Mouse (Mus musculus): ENCODE measurements around the gene Hsd3b7.
A peak's percentile ranks its signal among the peaks of the same experiment; 100 is the strongest.
"Not testable (repeated sequence)": the region's sequence is repeated elsewhere in the genome, so short reads cannot be mapped to it uniquely, and the experiment has no call there.

Gene Hsd3b7

DNA sequence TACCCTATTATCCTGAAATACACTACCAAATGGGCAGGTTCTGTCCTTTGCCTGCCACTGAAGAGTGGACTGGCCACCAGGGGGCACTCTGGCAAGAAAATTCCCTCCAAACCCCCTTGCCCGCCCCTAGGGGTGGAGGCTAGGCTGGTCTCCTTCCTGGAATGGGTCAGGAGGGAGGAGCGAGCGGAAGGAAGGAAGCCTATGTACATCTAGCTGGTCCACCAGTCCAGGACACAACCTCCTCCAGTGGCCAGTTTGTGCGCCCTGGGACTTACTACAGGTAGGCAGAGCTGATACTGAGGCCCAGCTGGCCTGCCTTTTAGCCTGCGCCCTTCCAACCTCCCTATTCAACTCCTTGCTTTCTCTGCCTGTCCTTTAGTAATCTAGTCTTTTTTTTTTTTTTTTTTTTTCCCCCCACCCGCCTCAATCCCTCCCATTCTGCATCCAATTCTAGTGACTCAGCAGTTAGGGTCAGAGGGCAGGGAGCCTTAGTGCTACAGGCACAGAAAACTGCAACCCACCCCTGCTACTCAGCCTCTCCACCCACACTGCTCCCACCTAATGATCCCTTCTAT, at the start of gene Hsd3b7:
Gene Hsd3b7, plus strand, starts transcription at position 170 of the 575 bp plus-strand sequence.
- DNase-seq: peak; percentile 95

DNA sequence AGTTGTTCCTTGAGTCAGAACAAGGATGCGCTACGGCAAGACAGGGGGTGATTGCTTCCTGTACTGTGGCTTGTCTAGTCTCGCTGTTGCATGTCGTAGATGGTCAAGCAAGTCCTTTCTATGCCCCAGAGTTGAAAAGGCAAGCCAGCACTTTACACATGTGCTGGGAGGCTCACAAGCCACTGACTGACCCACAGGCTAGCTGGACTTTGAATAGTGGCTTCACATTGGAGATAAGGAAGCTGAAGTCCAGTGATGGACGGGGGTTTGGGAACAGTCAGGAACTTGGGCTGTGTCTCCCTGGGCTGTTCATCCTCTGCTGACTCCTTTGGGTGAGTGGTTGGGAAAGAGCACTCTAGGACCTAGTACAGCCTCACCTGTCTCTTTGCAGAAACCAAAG, 48.8 kb upstream of the Hsd3b7 start:
- DNase-seq: no peak

DNA sequence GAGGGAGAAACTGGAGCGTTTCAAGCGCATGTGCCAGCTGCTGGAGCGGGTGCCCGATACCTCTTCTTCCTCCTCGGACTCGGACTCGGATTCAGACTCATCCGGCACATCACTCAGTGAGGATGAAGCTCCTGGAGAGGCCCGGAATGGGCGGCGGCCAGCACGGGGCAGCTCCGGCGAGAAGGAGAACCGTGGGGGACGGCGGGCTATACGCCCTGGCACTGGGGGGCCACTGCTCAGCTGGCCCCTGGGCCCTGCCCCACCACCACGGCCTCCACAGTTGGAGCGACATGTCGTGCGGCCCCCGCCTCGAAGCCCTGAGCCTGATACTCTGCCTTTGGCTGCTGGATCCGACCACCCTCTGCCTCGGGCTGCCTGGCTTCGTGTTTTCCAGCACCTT, 48.3 kb upstream of the Hsd3b7 start:
- DNase-seq: no peak

DNA sequence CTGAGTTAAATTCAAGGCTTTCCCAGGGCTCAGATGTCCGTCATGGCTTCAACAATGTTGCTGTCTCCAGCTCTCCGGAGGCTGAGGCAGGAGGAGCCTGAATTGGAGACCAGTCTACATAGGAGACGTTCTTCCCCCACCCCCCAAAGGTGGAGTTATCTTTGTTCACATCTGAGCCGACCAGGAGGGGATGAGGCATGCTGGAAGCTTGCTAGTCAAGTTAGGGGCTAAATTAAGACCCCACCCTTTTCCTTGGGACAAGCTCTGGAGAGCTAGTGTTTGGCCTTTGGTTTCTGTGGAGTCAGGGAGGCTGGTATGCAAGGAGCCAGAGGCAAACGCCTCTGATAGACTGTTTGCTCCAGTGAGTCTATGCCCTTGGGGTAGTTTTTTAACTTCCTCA, 47.2 kb upstream of the Hsd3b7 start:
- no peak for DNase-seq

DNA sequence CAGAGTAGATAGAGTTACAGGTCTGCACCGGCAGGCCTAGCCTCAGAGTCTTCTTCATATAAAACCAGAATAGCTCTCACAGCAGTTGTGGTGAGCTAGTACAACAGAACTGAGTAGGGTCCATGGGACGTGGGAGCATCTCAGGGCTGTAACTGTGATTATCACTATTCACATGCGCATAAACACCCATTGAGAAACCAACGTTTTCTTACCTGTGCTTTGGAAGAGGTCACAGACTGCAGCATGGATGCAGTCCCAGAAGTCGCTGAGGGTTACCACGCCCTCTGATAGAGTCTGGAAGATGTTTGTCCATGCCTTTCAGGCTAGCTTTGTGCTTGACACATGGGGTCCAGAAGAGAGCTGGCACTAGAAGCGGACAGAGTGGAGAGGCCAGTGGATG, 46.7 kb upstream of the Hsd3b7 start:
- no peak for DNase-seq

DNA sequence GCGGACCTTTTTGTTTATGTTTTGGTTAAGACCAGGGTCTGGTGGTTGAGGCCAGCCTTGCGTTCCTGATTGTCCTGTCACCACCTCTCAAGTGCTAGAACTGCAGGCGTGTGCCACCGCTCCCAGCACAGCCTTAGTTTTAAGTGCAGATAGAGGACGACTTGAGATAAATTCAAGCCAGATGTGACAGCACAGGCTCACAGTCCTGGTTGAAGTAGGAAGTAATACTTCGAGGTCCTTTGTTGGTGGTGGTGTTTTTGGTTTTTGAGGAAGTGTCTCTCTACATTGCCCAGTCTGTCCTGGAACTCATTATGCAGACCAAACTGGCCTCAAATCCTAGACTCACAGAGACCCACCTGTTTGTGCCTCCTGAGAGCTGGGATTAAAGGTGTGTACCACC, 40.7 kb upstream of the Hsd3b7 start:
- no peak for DNase-seq

DNA sequence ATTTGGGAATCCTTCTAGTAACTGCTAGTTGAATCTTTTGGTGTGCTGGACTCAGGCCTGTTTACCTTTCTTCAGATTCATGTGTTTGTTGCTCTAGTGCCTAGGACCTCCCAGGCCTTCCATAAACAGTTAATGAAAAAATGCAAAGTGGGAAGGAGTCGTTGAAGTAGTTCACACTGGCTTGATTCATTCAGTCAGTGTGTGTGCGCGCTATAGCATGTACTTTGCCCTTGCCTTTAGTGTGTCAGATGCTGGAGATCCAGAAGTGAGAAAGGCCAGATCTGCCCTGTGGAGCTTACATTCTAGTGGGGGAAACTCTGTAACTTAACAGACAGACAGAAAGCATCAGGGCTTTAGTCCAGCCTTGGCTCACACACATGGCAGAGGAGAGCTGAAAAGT, 39.9 kb upstream of the Hsd3b7 start:
- DNase-seq: no peak

DNA sequence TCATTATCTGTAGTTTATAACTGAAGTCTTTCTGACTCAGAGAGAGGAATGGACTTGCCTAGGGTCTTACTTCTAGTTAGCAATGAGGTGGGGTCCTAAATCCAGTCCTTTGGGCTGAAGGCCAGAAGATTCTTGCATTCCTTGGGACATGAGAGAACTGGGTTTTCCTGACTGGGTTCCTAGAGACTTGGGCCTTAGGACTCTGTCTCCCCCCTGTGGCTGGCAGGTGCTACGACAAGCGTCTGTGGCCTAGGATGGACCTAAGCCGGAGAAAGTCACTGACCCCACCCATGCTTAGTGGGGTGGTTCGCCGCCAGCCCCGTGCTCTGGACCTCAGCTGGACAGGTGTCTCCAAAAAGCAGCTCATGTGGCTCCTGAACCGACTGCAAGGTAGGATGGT, 39.4 kb upstream of the Hsd3b7 start:
- peak; percentile 74 for DNase-seq

DNA sequence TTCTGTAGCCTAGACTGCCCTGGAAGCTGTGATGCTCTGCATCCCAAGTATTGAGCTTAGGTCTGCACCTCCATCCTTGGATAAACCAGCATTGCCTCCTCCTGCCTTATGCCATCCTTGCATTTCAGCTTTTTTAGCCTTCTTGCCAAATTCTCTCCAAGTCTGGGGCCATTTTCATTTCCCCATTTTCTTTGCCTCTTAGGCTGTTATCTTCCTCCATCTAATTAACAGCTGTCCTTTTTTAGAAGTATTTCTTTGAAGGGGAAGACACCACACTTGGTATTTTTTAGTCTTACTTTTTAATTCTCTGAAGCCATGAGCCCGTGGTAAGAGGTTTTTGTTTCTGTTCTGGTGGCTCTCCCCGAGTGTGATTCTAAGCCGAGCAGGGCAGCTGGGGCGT, 36.8 kb upstream of the Hsd3b7 start:
- no peak for DNase-seq

DNA sequence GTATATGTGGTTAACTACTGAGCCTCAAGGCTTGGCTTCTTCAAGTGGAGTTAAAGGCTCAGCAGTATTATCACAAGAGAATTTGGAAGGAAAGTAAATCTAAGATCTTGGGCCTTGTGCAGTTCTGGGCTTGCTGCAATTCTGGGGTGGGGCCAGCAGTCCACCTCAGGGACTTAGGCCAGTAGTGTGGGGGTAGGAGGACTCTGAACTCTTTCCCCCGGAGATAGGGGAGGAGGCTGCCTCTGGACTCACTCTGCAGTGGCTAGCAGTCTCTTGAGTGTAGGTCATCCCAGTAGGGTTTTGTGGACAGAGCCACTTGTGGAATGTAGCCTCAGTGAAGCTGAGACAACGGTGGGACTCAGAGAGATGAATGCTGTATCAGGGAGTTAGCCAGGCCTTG, 34.6 kb upstream of the Hsd3b7 start:
- DNase-seq: peak; percentile 22

DNA sequence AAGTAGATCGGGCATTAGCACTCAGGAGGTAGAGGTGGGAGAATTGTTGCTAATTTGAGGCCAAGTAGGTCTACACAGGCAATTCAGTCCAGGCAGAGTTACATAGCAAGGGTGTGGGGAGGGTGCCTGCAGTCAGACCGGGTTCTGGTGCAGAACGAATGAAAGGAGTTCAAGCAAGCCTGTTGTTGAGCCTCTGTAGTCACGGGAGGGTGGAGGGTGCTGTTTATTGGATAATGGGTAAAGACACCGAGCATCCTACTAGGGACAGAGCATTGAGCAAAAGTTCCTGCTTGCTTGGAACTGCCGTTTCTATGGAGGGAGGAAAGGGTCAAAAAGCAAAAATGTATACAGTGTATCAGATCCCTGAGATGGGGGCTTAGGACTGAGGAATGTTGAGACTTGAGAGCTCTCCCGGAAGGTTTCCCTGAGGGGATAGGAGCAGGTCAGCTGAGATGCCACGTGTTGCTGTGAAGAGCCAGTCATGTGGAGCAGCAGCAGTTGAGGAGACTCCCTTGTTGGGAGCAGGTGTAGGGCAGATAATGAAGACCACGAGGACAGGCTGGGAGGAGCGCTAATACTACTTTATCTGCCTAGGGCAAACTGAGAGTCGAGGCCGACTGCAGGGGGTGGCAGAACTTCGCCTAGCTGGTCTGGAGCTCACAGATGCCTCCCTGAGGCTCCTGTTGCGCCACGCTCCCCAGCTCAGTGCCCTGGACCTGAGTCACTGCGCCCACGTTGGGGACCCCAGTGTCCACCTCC, 33.4 kb upstream of the Hsd3b7 start:
- DNase-seq: no peak

DNA sequence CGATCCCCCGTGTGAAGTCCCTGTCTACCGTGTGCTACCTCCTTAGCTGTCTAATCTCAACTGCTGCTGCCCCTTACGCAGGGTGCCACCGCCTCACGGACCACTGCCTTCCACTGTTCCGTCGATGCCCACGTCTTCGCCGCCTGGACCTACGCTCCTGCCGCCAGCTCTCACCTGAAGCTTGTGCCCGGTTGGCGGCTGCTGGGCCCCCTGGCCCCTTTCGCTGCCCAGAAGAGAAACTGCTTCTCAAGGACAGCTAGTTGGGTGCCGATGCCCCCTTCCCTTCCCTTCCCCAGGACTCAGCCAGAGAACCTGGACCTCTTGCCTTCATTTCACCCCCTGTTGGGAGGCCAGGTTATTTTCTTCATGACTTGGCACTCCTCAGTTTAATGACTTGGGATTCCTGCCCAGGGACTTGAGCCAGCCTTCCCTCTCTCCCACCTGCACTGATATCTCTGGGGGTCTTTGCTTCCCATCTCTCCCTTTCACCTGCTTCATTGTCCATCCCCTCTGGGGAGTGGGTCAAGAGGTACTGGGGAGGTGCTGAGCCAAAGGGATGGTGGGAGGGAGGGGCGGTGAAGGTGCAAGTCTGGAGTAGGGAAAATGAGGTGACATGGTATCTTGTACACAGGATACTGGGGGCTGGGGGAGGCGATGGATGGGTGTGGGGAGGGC, 32.6 kb upstream of the Hsd3b7 start:
- DNase-seq: no peak

DNA sequence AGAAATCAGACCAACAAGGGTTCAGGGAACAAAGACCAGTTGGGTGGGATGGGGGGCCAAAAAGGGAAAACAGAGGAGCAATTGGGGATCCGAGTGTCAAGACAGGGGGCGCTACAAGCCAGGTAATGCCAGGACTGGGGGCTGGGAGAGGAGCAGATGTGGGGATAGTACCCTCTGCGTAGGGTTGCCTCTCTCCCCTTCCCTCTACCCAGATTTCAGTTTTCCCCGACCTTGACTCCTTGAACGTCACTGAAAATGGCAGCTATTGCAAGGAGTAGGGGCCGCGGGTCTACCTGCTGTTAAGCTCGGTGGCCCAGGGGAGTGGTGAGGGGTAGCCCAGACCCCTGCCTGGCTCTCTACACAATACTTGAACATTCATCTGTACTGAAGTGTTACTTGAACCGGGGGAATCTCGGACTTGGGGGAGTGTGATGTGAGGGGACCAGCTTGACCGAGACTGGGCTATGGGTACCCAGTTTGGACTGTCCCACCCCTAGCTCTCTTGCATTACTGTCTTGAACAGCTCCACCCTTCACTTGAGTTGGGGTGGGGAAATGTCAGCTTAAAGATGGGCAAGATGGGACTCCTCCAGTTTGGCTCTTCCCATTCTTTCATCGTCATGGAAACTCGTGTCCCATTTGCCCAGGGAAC, 31.9 kb upstream of the Hsd3b7 start:
- DNase-seq: no peak

DNA sequence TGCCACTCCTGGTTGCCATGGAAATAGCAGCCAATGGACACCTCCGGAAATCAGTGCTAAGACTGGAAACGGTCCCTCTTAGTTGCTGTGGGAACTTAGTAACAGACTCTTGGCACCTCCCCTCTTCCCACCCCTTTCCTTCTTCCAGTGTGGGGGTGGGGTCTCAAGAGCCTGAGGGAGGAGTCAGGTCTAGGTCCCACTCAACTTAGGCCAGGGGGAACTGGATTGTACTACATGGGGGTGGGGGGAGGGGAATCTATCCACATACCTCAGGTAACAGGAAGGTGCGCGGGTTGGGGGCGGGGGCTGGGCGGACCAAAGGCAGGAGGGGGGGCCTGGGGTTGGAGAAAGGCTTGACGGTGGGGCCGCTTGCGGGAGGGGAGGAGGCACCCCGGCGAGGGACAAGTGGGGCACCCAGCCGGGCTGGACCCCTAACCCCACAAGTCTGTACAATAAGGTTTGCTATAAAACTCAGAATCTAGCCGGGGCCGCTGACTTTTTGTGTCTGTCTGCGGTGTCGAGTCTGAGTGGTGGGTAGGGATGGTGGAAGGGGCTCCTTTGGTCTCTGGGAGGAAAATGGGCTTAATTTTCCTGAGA, 31.3 kb upstream of the Hsd3b7 start:
- peak; percentile 96 for DNase-seq

DNA sequence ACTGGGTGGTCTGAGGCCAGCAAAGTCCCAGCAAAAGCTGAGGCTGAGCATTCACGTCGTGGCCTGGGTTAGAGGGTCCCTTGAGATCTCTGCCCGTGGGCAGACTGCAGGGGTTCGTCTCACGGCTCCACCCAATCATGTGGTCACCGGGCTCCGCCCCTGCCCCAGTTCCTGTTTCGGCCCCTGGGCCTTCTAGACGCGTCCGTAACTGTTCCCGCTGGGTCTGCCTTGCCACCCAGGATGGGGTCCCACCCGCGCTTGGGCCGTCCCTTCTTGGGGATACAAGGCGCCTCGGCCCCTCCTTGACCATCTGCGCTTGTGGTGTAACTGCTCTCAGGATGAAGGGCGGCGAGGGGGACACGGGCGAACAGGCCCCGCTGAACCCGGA, 30.8 kb upstream of the Hsd3b7 start, which contains the start of gene Orai3:
Gene Orai3, plus strand, starts transcription at position 165 of the 388 bp plus-strand sequence.
- DNase-seq: peak; percentile 93

DNA sequence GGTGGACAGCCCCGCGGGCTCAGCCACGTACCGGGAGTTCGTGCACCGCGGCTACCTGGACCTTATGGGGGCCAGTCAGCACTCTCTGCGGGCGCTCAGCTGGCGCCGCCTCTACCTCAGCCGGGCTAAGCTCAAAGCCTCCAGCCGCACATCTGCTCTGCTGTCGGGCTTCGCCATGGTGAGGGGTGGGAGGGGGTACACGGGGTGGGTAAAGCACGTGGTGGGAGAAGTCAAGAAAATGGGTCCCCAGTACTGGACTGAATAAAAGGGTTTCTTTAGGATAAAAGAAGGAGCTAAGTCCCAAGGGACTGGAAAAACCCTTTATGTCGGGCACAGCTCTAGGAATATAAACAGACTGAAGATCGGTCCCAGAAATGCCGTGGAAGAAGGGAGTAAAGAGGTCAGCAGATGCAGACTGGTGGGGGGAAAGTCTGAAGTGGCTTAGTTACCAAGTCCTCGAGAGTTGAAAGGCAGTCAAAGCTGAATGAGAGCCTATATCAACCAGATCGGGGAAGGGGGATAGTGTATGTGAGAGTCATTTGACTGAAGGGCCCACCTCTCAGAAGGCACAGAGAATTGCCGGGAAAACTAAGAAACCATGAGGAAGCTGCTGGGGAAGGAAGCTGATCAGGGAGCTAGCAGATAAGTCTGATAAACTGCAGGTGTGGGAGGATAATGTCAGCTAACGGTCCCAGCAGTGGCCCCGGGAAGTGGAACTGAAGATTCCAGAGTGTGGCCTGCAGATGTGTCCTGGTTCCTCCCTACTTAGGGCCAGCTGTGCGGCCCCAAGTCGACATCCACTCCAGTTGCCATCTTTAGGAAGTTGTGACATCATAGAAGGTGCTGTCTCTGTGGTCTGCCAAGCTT, 30.1 kb upstream of the Hsd3b7 start:
- no peak for DNase-seq

DNA sequence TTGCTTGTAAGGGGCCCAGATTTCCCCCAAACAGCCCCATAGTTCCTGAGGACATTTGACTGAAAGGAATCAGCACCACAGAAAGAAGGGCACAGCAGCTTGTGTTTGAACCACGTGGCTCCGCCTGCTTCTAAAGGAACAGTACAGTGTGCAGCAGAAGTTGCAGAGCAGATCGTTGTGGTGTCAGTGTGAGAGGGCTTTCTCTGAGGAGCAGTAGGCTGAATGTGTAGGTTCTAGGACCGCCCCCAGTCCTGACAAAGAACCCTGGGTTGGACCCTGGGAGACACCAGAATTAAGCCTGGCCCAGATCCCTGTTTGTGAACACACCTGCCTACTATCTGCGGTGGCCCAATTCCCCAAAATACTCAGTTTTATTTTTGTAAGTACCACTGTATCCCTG, 29.1 kb upstream of the Hsd3b7 start:
- no peak for DNase-seq

DNA sequence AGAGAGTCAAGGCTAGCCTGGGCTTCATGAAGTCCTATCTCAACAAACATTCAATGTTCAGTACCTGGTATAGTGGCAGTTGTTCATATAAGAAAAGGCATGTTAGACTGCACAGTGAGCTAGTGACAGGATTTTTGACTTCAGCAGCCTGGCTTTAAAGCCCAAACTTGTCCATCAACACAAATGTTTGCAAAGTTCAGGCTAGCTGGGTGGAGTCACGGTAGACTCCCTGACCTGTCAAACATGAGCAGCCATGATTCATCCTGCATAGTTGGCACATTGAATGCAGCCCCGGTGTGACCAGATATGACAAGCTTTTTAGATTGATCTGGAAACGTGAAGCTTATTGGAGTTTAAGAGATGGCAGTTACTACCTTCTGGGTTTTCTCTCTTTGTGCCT, 28.3 kb upstream of the Hsd3b7 start:
- no peak for DNase-seq

DNA sequence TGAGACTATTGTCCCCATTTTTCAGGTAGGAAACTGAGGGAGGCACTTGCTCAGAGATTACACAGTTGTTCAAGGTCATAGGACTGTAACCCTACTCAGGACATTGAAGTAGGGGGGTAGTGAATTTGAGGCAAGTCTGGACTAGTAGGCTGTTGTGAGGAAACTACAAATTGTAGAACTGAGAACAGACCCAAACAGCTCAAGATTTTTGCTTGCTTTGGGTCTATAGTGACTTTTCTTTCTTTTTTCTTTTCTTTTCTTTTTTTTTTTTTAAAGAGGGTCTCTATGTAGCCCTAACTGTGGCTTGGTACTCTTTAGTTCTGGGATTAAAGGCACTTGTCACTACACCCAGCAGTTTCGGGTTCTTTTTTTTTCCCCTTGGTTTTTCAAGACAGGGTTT, 27.8 kb upstream of the Hsd3b7 start:
- DNase-seq: no peak

DNA sequence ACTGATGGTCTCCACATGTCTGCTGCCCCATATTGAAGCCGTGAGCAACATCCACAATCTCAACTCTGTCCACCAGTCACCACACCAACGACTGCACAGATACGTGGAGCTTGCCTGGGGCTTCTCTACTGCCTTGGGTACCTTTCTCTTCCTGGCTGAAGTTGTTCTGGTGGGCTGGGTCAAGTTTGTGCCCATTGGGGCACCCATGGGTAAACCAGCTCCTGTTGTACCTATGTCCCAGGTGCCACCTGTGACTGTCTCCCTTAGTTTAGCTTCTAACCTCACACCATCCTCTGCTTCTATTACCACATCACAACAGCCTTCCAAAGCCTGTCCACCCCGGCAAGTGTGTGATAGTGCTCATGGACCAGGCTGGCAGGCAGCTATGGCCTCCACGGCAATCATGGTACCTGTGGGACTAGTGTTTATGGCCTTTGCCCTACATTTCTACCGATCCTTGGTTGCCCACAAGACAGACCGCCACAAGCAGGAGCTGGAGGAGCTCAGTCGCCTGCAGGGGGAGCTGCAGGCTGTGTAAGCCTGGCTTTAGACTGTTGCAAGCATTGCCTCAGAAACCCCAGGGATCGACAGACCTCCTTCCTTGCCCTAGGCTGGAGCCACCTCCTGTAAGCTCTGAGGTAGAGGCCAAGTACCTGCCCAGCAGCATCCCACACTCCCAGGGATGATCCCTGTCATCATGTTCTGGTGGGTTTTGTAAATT, 26.6 kb upstream of the Hsd3b7 start:
- DNase-seq: peak; percentile 74

DNA sequence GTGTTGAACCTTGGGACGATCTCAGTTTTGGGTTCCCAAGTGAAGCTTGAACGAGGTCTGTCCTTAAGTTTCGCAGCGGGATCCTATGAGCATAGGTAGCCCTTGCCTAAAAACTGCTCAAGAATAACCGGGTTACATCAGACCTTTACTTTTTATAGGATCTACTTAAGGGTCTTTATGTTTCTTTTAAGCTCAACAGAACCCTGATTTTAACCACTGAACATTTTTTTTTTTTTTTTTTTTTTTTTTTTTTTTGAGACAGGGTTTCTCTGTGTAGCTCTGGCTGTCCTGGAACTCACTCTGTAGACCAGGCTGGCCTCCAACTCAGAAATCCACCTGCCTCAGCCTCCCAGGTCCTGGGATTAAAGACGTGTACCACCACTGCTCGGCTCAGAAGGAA, 24.6 kb upstream of the Hsd3b7 start:
- DNase-seq: not testable (repeated sequence)

DNA sequence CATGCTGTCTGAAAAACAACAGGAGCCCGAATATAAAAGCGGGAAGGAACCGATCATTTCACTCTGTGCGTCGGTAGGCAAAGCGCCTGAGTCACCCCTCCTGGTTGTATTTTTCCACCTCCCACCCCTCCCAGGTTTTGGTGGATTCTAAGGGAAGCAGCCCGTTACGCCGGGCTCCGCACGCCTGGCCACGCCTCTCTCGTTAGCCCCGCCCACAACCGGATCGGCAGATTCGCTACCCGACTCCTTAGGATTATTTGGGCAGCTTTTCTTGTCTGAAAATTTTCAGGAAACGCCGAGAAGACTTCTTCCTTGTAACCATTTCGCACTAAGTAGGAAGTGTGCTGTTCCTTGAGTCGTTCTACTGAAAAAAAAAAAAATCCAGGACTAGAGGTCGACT, 24.0 kb upstream of the Hsd3b7 start, which contains the start of gene Setd1a:
Gene Setd1a, plus strand, starts transcription at position 245 of the 400 bp plus-strand sequence.
- peak; percentile 89 for DNase-seq

All from kidney, adult 18-20 months (tissue).